Mouse (Mus musculus) C2C12 (cell line): ENCODE data around the gene Esr2.

ENCODE experiments used
- CTCF ChIP-seq: IDR thresholded peaks from one replicate; pipeline ENCODE4 v1.5.1; 2011; ENCODE audit not compliant: control insufficient read depth, insufficient read depth, insufficient read length
- MAX ChIP-seq: IDR thresholded peaks from one replicate; pipeline ENCODE4 v1.6.1; 2011; ENCODE audit warnings: mild to moderate bottlenecking, control low read depth
- MYOD1 ChIP-seq: IDR thresholded peaks from one replicate; pipeline ENCODE4 v1.6.1; 2011; ENCODE audit warnings: low read depth; ENCODE audit not compliant: control insufficient read depth, insufficient read length
- MYOG ChIP-seq: IDR thresholded peaks from one replicate; pipeline ENCODE4 v1.6.1; 2011; ENCODE audit not compliant: control insufficient read depth, insufficient read length; ENCODE audit errors: extremely low read depth
- USF1 ChIP-seq: IDR thresholded peaks from one replicate; pipeline ENCODE4 v1.6.1; 2011; ENCODE audit warnings: low read depth, mild to moderate bottlenecking, control low read depth, moderate library complexity

DNA sequence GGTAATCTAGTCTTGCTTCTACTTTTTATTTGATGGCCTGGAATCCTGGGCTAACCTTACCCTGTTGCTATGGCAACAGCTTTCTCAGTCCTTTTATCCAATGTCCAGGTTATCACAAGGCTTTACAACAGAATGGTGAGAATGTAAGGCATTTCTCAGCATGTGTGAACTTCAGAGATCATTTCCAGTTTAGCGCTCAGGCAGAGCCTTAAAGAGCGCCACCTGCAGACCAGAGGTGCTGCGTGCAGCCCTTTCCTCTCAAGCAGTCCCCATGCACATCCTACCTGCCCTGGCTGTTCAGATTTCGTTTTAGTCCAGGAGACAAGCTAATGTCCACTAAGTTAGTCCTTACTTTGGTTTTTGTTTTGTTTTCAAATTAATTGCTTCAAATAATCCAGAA lies 46.8 kb downstream of the Esr2 start:
- TF ChIP-seq CTCF (no peak), MAX (no peak), MYOD1 (no peak), USF1 (no peak), MYOG (no peak)
